Mouse (Mus musculus): ENCODE results near the gene Foxk1. TPM values are rescaled to one million over a fixed set of nuclear protein-coding genes. Genes with fewer than 3 reads are reported as not detected.

Foxk1 gene
- polyA plus RNA-seq, 1 experiment from 2014 or later: 3.3 TPM

- no peaks in the 10 kb centered on the region for H3K9me3 ChIP-seq
- H3K27ac ChIP-seq: no peak overlapping the region
- no peaks in the 10 kb centered on the region for H3K27me3 ChIP-seq (ENCODE audit: insufficient read depth, poor library complexity, severe bottlenecking)
- peaks cover 18% of the 10 kb centered on the region for H3K4me1 ChIP-seq
- 95% methylated on average over 2 of the region's 2 CpGs for WGBS
- no peak overlapping the region for H3K4me3 ChIP-seq
- peaks cover 46% of the 10 kb centered on the region for H3K36me3 ChIP-seq
- DNase-seq (ENCODE audit: low spot score): no peak
Observed at GRCm38 (mm10) chr5:142462641-142462948, 61.3 kb downstream of the Foxk1 start.

- Histone ChIP-seq H3K27ac (peak overlapping the region; percentile 89; the same call in 1 of the 2 replicates), H3K27me3 (ENCODE audit: insufficient read depth, poor library complexity, severe bottlenecking) (no peaks in the 10 kb centered on the region), H3K36me3 (peaks cover 45% of the 10 kb centered on the region), H3K4me3 (peak overlapping the region; percentile 85), H3K4me1 (peaks cover 15% of the 10 kb centered on the region), H3K9me3 (no peaks in the 10 kb centered on the region)
- no peak for DNase-seq (ENCODE audit: low spot score)
- WGBS: 86% methylated on average over 6 of the region's 6 CpGs
Observed at GRCm38 (mm10) chr5:142463011-142463410, 61.7 kb downstream of the Foxk1 start.

GRCm38 (mm10) chr5:142463461-142464454, 62.5 kb downstream of the Foxk1 start, which contains the start of gene Ap5z1:
Gene Ap5z1, plus strand, starts transcription at chr5:142463944.
- Histone ChIP-seq H3K4me1 (peaks cover 14% of the 10 kb centered on the region), H3K9me3 (no peaks in the 10 kb centered on the region), H3K4me3 (peak within 1 kb of the TSS; percentile 85), H3K36me3 (peaks cover 45% of the 10 kb centered on the region), H3K27me3 (ENCODE audit: insufficient read depth, poor library complexity, severe bottlenecking) (no peaks in the 10 kb centered on the region), H3K27ac (peak within 1 kb of the TSS; percentile 89)
- DNase-seq (ENCODE audit: low spot score): peak; percentile 98
- WGBS: 2% methylated on average over 60 of the region's 60 CpGs

- no peak overlapping the region for H3K4me3 ChIP-seq
- H3K27ac ChIP-seq: no peak overlapping the region
- no peaks in the 10 kb centered on the region for H3K27me3 ChIP-seq (ENCODE audit: insufficient read depth, poor library complexity, severe bottlenecking)
- DNase-seq (ENCODE audit: low spot score): no peak
- no peaks in the 10 kb centered on the region for H3K9me3 ChIP-seq
- peaks cover 41% of the 10 kb centered on the region for H3K36me3 ChIP-seq
- 87% methylated on average over 13 of the region's 13 CpGs for WGBS
- H3K4me1 ChIP-seq: peaks cover 14% of the 10 kb centered on the region
Observed at GRCm38 (mm10) chr5:142468375-142468774, 67.1 kb downstream of the Foxk1 start.

GRCm38 (mm10) chr5:142469796-142470195, 68.5 kb downstream of the Foxk1 start:
- Histone ChIP-seq H3K36me3 (peaks cover 51% of the 10 kb centered on the region), H3K4me1 (peaks cover 9% of the 10 kb centered on the region), H3K9me3 (no peaks in the 10 kb centered on the region), H3K27ac (no peak overlapping the region), H3K4me3 (no peak overlapping the region), H3K27me3 (ENCODE audit: insufficient read depth, poor library complexity, severe bottlenecking) (no peaks in the 10 kb centered on the region)
- WGBS: 86% methylated on average over 11 of the region's 11 CpGs
- no peak for DNase-seq (ENCODE audit: low spot score)

GRCm38 (mm10) chr5:142473696-142474095, 72.4 kb downstream of the Foxk1 start:
- H3K4me1 ChIP-seq: peaks cover 10% of the 10 kb centered on the region
- H3K9me3 ChIP-seq: no peaks in the 10 kb centered on the region
- DNase-seq (ENCODE audit: low spot score): no peak
- 71% methylated on average over 10 of the region's 10 CpGs for WGBS
- no peak overlapping the region for H3K27ac ChIP-seq
- no peaks in the 10 kb centered on the region for H3K27me3 ChIP-seq (ENCODE audit: insufficient read depth, poor library complexity, severe bottlenecking)
- H3K4me3 ChIP-seq: no peak overlapping the region
- peaks cover 36% of the 10 kb centered on the region for H3K36me3 ChIP-seq

- no peaks in the 10 kb centered on the region for H3K27me3 ChIP-seq (ENCODE audit: insufficient read depth, poor library complexity, severe bottlenecking)
- peaks cover 18% of the 10 kb centered on the region for H3K36me3 ChIP-seq
- H3K27ac ChIP-seq: no peak overlapping the region
- H3K9me3 ChIP-seq: no peaks in the 10 kb centered on the region
- H3K4me1 ChIP-seq: peaks cover 18% of the 10 kb centered on the region
- WGBS: 80% methylated on average over 7 of the region's 7 CpGs
- no peak for DNase-seq (ENCODE audit: low spot score)
- H3K4me3 ChIP-seq: no peak overlapping the region
Observed at GRCm38 (mm10) chr5:142475669-142476068, 74.4 kb downstream of the Foxk1 start.

GRCm38 (mm10) chr5:142477346-142477745, 76.0 kb downstream of the Foxk1 start:
- peaks cover 11% of the 10 kb centered on the region for H3K36me3 ChIP-seq
- 86% methylated on average over 12 of the region's 12 CpGs for WGBS
- no peaks in the 10 kb centered on the region for H3K27me3 ChIP-seq (ENCODE audit: insufficient read depth, poor library complexity, severe bottlenecking)
- no peak overlapping the region for H3K27ac ChIP-seq
- no peak for DNase-seq (ENCODE audit: low spot score)
- peaks cover 18% of the 10 kb centered on the region for H3K4me1 ChIP-seq
- no peak overlapping the region for H3K4me3 ChIP-seq
- H3K9me3 ChIP-seq: no peaks in the 10 kb centered on the region

- H3K27ac ChIP-seq: 0 out of 2 replicates have a peak overlapping the region, but pooled peaks have one; percentile 6
- peaks cover 10% of the 10 kb centered on the region; the same call in 1 of the 2 replicates for H3K36me3 ChIP-seq
- H3K27me3 ChIP-seq (ENCODE audit: insufficient read depth, poor library complexity, severe bottlenecking): no peaks in the 10 kb centered on the region
- no peak for DNase-seq (ENCODE audit: low spot score)
- H3K4me3 ChIP-seq: no peak overlapping the region
- H3K9me3 ChIP-seq: no peaks in the 10 kb centered on the region
- 89% methylated on average over 5 of the region's 5 CpGs for WGBS
- H3K4me1 ChIP-seq: peaks cover 18% of the 10 kb centered on the region
Observed at GRCm38 (mm10) chr5:142477866-142478615, 76.7 kb downstream of the Foxk1 start.

- no peaks in the 10 kb centered on the region for H3K27me3 ChIP-seq (ENCODE audit: insufficient read depth, poor library complexity, severe bottlenecking)
- peak; percentile 87 for DNase-seq (ENCODE audit: low spot score)
- WGBS: 38% methylated on average over 17 of the region's 17 CpGs
- peak overlapping the region; percentile 42; the same call in 1 of the 2 replicates for H3K27ac ChIP-seq
- H3K36me3 ChIP-seq: peaks cover 7% of the 10 kb centered on the region; the same call in 1 of the 2 replicates
- H3K9me3 ChIP-seq: no peaks in the 10 kb centered on the region
- H3K4me3 ChIP-seq: peak overlapping the region; percentile 25; the same call in 1 of the 2 replicates
- peaks cover 18% of the 10 kb centered on the region for H3K4me1 ChIP-seq
Observed at GRCm38 (mm10) chr5:142478829-142479435, 77.6 kb downstream of the Foxk1 start.

GRCm38 (mm10) chr5:142482512-142482911, 81.2 kb downstream of the Foxk1 start:
- WGBS: 59% methylated on average over 2 of the region's 2 CpGs
- H3K36me3 ChIP-seq: peaks cover 9% of the 10 kb centered on the region; the same call in 1 of the 2 replicates
- H3K4me3 ChIP-seq: no peak overlapping the region
- peaks cover 20% of the 10 kb centered on the region for H3K4me1 ChIP-seq
- H3K27ac ChIP-seq: no peak overlapping the region
- no peaks in the 10 kb centered on the region for H3K27me3 ChIP-seq (ENCODE audit: insufficient read depth, poor library complexity, severe bottlenecking)
- H3K9me3 ChIP-seq: no peaks in the 10 kb centered on the region
- no peak for DNase-seq (ENCODE audit: low spot score)

GRCm38 (mm10) chr5:142483581-142483980, 82.3 kb downstream of the Foxk1 start:
- no peak overlapping the region for H3K4me3 ChIP-seq
- no peak for DNase-seq (ENCODE audit: low spot score)
- H3K9me3 ChIP-seq: no peaks in the 10 kb centered on the region
- 86% methylated on average over 5 of the region's 5 CpGs for WGBS
- peaks cover 17% of the 10 kb centered on the region for H3K4me1 ChIP-seq
- 0 out of 2 replicates have a peak, but pooled peaks cover 4% of the 10 kb centered on the region for H3K27me3 ChIP-seq (ENCODE audit: insufficient read depth, poor library complexity, severe bottlenecking)
- H3K27ac ChIP-seq: no peak overlapping the region
- H3K36me3 ChIP-seq: peaks cover 11% of the 10 kb centered on the region; the same call in 1 of the 2 replicates

All from heart, embryonic 10.5 days (tissue).